Mouse (Mus musculus): ENCODE measurements around the gene Gm4491. TPM values are rescaled to one million over a fixed set of nuclear protein-coding genes. Genes with fewer than 3 reads are reported as not detected.

The Gm4491 gene
- not detected for polyA plus RNA-seq (2017; shearing (Covaris generic))

GRCm38 (mm10) chr14:57115823-57116544 is at the start of gene Gm4491:
TSS of gene Gm4491 (minus strand) at chr14:57115883.

GRCm38 (mm10) chr14:57133161-57133661 is 17.5 kb upstream of the Gm4491 start, which contains the start of gene Gjb6:
TSS of gene Gjb6 (minus strand) at chr14:57133611.

GRCm38 (mm10) chr14:57104106-57105023 is 11.3 kb downstream of the Gm4491 start, which contains the start of gene Gjb2:
TSS of gene Gjb2 (minus strand) at chr14:57104702.

Other genes with a start within 250 kb of the Gm4491 start
- gene Zmym2, start 229.2 kb downstream of the Gm4491 start, polyA plus RNA-seq (2017; shearing (Covaris generic)), result 65.9 TPM
- gene Gja3, start 57.8 kb downstream of the Gm4491 start, polyA plus RNA-seq (2017; shearing (Covaris generic)), result not detected
- gene Gjb2, start 11.2 kb downstream of the Gm4491 start, polyA plus RNA-seq (2017; shearing (Covaris generic)), result not detected
- not detected for gene Gjb6, start 17.7 kb upstream of the Gm4491 start, polyA plus RNA-seq (2017; shearing (Covaris generic))